Mouse (Mus musculus): ENCODE measurements at regions not wholly inside any gene's neighbourhood (a gene's known extent, or its start where the extent isn't known, plus 50 kb on each side); places are given as distances from the start of the nearest gene placed in this dataset.

- TF ChIP-seq POLR2A (IDR thresholded peaks at IDR 0.05; ENCODE audit: low read depth, low read length) = no peak
- TF ChIP-seq BHLHE40 (IDR thresholded peaks at IDR 0.05; ENCODE audit: low read depth, low read length) = no peak
- TF ChIP-seq CTCF (conservative IDR thresholded peaks at IDR 0.05 in 1 of 2, IDR thresholded peaks at IDR 0.05 in 1 of 2; ENCODE audit: low read depth in 2 of 2, low read length in 2 of 2) = no peak
- TF ChIP-seq MAZ (IDR thresholded peaks at IDR 0.05; ENCODE audit: low read depth, low read length) = no peak
- TF ChIP-seq JUN (IDR thresholded peaks at IDR 0.05; ENCODE audit: insufficient read depth, low read depth, low read length) = no peak
- TF ChIP-seq SIN3A (IDR thresholded peaks at IDR 0.05; ENCODE audit: low read length) = no peak
- TF ChIP-seq MAX (IDR thresholded peaks at IDR 0.05; ENCODE audit: low read length) = no peak
These were observed 298.8 kb upstream of the Dab2 start for GRCm38 (mm10) chr15:6000816-6001215.
